Mouse (Mus musculus) testis, adult 2 months (tissue): ENCODE data around the gene Adh5. TPM values are rescaled to one million over a fixed set of nuclear protein-coding genes. Genes with fewer than 3 reads are reported as not detected.

Experiments used
- H3K27ac ChIP-seq: fragments of 200-500 bp; 2 replicates; pipeline ENCODE4 v1.5.1; 2012; ENCODE audit warnings: low read depth, low read length; ENCODE audit not compliant: control insufficient read depth, insufficient read depth
- H3K27me3 ChIP-seq: fragments of 200-500 bp; 2 replicates; pipeline ENCODE4 v1.6.1; 2012; ENCODE audit warnings: mild to moderate bottlenecking, low read length, moderate library complexity; ENCODE audit not compliant: control insufficient read depth, insufficient read depth
- H3K36me3 ChIP-seq: fragments of 200-500 bp; 2 replicates; pipeline ENCODE4 v1.6.1; 2012; ENCODE audit warnings: mild to moderate bottlenecking, low read length; ENCODE audit not compliant: control insufficient read depth, insufficient read depth
- H3K4me1 ChIP-seq: fragments of 200-500 bp; 2 replicates; pipeline ENCODE4 v1.6.1; 2012; ENCODE audit warnings: low read length; ENCODE audit not compliant: control insufficient read depth, insufficient read depth
- H3K4me3 ChIP-seq: fragments of 200-500 bp; 2 replicates; pipeline ENCODE4 v1.5.1; 2012; ENCODE audit warnings: low read depth, mild to moderate bottlenecking, low read length, moderate library complexity, mixed read lengths; ENCODE audit not compliant: control insufficient read depth
- CTCF ChIP-seq: fragments of 200-500 bp; IDR thresholded peaks from 2 replicates; pipeline ENCODE4 v1.5.1; 2012; ENCODE audit warnings: low read depth, mild to moderate bottlenecking, inconsistent platforms, low read length, moderate library complexity; ENCODE audit not compliant: control insufficient read depth, insufficient read depth, insufficient replicate concordance
- POLR2A ChIP-seq: fragments of 200-500 bp; IDR thresholded peaks from 2 replicates; pipeline ENCODE4 v1.6.1; 2012; ENCODE audit warnings: low read depth, mild to moderate bottlenecking, inconsistent platforms, low read length, moderate library complexity; ENCODE audit not compliant: control insufficient read depth
- polyA plus RNA-seq: library from polyadenylated mRNA; depleted of rRNA; stranded (reverse); fragments of >200 nt; gene quantifications from 2 replicates; pipeline ENCODE4 v1.2.3, GENCODE M21; 2012; rRNA removed

The Adh5 gene
- polyA plus RNA-seq, 1 experiment, result 19.2 TPM

GRCm38 (mm10) chr3:138494565-138494964 lies 51.7 kb downstream of the Adh5 start:
- Histone ChIP-seq H3K36me3 (no peaks in the 10 kb centered on the region), H3K4me1 (no peaks in the 10 kb centered on the region), H3K4me3 (no peak overlapping the region), H3K27me3 (no peaks in the 10 kb centered on the region), H3K27ac (no peak overlapping the region)
- no peak for TF ChIP-seq CTCF
- TF ChIP-seq POLR2A, result no peak

- Histone ChIP-seq H3K27me3 (no peaks in the 10 kb centered on the region), H3K27ac (no peak overlapping the region), H3K4me1 (no peaks in the 10 kb centered on the region), H3K4me3 (no peak overlapping the region), H3K36me3 (no peaks in the 10 kb centered on the region)
- TF ChIP-seq CTCF, result no peak
- TF ChIP-seq POLR2A, result no peak
Observed at GRCm38 (mm10) chr3:138495166-138496145, 52.6 kb downstream of the Adh5 start.

DNA sequence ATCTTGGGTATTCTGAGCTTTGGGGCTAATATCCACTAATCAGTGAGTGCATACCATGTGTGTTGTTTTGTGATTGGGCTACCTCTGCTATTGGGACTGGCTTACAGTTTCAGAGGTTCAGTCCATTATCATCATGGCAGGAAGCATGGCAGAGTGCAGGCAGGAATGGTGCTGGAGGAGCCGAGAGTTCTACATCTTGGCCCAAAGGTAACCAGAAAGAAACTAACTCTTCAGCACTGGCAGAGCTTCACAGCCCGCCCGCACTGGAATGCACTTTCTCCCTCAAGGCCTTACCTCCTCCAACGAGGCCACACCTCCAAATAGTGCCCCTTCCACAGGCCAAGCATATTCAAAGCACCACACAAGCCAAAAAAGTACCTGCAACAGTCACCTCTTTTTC lies 55.8 kb downstream of the Adh5 start:
- H3K27ac ChIP-seq, result no peak overlapping the region
- no peak overlapping the region for H3K4me3 ChIP-seq
- H3K27me3 ChIP-seq, result no peaks in the 10 kb centered on the region
- TF ChIP-seq POLR2A (no peak), CTCF (no peak)
- H3K4me1 ChIP-seq, result no peaks in the 10 kb centered on the region
- H3K36me3 ChIP-seq, result no peaks in the 10 kb centered on the region

DNA sequence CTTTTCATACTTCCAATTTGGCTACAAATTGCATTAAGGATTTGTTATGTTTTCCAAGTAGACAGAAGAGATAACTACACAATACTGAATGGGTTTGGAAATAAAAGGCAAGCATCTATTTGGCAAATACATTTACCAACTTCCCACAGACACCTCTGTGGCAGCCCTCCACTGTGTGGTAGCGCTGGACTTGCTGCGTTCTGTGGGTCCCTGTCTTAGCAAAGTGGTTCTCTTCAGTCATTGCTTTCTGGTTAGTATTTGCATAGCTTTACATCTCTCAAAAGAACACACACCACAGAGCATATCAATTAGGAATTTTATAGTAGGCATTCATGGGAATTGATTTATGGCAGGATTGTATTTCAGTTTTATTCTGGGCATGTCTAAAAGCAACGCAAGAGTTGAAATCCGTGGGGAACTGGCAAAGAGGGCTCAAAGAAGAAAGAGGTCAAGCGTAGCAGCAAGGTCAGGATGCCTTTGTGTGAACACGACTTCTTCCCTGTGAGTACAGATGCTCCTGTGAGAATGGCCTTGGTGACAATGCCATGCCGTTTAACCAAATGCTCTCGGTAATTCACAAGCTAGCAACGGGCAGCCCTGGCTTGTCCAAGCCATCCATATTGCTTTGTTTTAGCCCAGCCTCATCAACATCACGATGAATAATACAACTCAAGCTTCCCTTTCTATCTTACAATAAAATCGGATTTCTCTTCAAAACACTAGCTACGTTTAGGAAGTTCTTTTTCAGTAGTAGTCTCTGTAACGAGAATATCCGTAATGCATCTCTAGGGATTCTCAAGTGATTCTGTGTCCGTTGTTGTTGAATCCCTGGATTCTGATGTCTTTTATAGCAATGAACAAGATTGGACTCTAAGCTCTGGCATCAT lies 57.2 kb downstream of the Adh5 start:
- TF ChIP-seq POLR2A, result no peak
- TF ChIP-seq CTCF, result no peak
- H3K4me1 ChIP-seq, result no peaks in the 10 kb centered on the region
- H3K36me3 ChIP-seq, result no peaks in the 10 kb centered on the region
- no peaks in the 10 kb centered on the region for H3K27me3 ChIP-seq
- no peak overlapping the region for H3K27ac ChIP-seq
- H3K4me3 ChIP-seq, result no peak overlapping the region

DNA sequence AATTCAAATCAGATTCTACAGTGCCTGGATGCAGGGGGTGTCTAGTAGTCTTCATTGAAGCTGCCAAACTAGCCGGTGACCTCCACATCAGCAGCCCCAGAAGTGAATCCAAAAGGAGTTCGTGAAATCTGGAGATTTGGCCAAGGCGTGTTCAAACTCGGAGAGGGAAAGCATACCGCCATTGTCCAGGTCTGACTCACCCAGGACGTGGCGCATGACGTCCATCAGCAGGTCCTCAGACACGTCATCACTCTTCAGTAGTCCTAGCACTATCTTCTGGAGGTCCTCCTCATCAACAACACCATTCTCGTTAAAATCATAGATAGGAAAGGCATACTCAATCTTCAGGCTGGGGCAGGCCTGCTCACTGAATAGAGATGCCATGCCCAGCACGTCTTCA lies 60.9 kb downstream of the Adh5 start:
- Histone ChIP-seq H3K4me3 (no peak overlapping the region), H3K27me3 (no peaks in the 10 kb centered on the region), H3K36me3 (no peaks in the 10 kb centered on the region), H3K27ac (no peak overlapping the region), H3K4me1 (no peaks in the 10 kb centered on the region)
- TF ChIP-seq POLR2A (no peak), CTCF (no peak)

Other genes with a start within 250 kb of the Adh5 start
- 93.6 and 96.6 TPM in 2 replicates for gene 4930579F01Rik, start 249.3 kb upstream of the Adh5 start, polyA plus RNA-seq
- 4.7 and 4.8 TPM in 2 replicates for gene Adh7, start 225.3 kb upstream of the Adh5 start, polyA plus RNA-seq
- gene Adh1, start 182.1 kb upstream of the Adh5 start, polyA plus RNA-seq, result 6.5 and 13.5 TPM in 2 replicates
- not detected in 2 replicates for gene Adh6a, start 129.8 kb upstream of the Adh5 start, polyA plus RNA-seq
- 0.05 and 0.17 TPM in 2 replicates for gene Adh6b, start 101.3 kb upstream of the Adh5 start, polyA plus RNA-seq
- gene Adh4, start 27.6 kb upstream of the Adh5 start, polyA plus RNA-seq, result 8.4 and 9.8 TPM in 2 replicates
- gene Metap1, start 46.4 kb downstream of the Adh5 start, polyA plus RNA-seq, result 22.7 and 25.7 TPM in 2 replicates
- gene Eif4e, start 83.1 kb downstream of the Adh5 start, polyA plus RNA-seq, result 181 and 193 TPM in 2 replicates